Mouse (Mus musculus): ENCODE measurements around the gene Nup88. TPM values are rescaled to one million over a fixed set of nuclear protein-coding genes. Genes with fewer than 3 reads are reported as not detected.
A peak's percentile ranks its signal among the peaks of the same experiment; 100 is the strongest.

The Nup88 gene
- polyA plus RNA-seq, 1 experiment from 2014 or later, result 85.8 TPM

GRCm38 (mm10) chr11:70982030-70982429 lies 12.3 kb upstream of the Nup88 start:
- DNase-seq (ENCODE audit: low spot score) (peak; percentile 0), ATAC-seq (replicated peaks; ENCODE audit: low FRiP score, low read depth) (no peak)
- Histone ChIP-seq H3K4me3 (replicated peaks; ENCODE audit: low read depth, low read length) (peak overlapping the region; percentile 98), H3K9ac (ENCODE audit: low read depth, low read length) (peak overlapping the region; percentile 86), H3K9me3 (replicated peaks; ENCODE audit: low read length) (no peaks in the 10 kb centered on the region), H3K36me3 (ENCODE audit: insufficient read depth, low read length) (peaks cover 34% of the 10 kb centered on the region), H3K4me1 (replicated peaks; ENCODE audit: insufficient read depth, low read length) (0 out of 2 replicates have a peak, but pooled peaks cover 7% of the 10 kb centered on the region), H3K4me2 (ENCODE audit: low read length) (peak overlapping the region; percentile 58), H3K27me3 (ENCODE audit: insufficient read depth, low read length) (no peaks in the 10 kb centered on the region), H3K27ac (0 out of 2 replicates have a peak overlapping the region, but pooled peaks have one; percentile 43)
- 4% methylated on average over 12 of the region's 12 CpGs for WGBS
- TF ChIP-seq CTCF (IDR thresholded peaks at IDR 0.05; ENCODE audit: low read depth), result no peak

- H3K36me3 ChIP-seq (ENCODE audit: insufficient read depth, low read length), result peaks cover 40% of the 10 kb centered on the region
- H3K9ac ChIP-seq (ENCODE audit: low read depth, low read length), result 0 out of 2 replicates have a peak overlapping the region, but pooled peaks have one; percentile 5
- no peak for DNase-seq (ENCODE audit: low spot score)
These were observed 11.2 kb upstream of the Nup88 start for GRCm38 (mm10) chr11:70980751-70981510.

GRCm38 (mm10) chr11:70980232-70980631 lies 10.5 kb upstream of the Nup88 start:
- no peaks in the 10 kb centered on the region for H3K27me3 ChIP-seq (ENCODE audit: insufficient read depth, low read length)
- ATAC-seq (replicated peaks; ENCODE audit: low FRiP score, low read depth) (no peak), DNase-seq (ENCODE audit: low spot score) (no peak)
- H3K4me1 ChIP-seq (replicated peaks; ENCODE audit: insufficient read depth, low read length), result 0 out of 2 replicates have a peak, but pooled peaks cover 7% of the 10 kb centered on the region
- no peak overlapping the region for H3K27ac ChIP-seq
- no peak for TF ChIP-seq CTCF (IDR thresholded peaks at IDR 0.05; ENCODE audit: low read depth)
- no peak overlapping the region for H3K9ac ChIP-seq (ENCODE audit: low read depth, low read length)
- H3K9me3 ChIP-seq (replicated peaks; ENCODE audit: low read length), result no peaks in the 10 kb centered on the region
- 93% methylated on average over 6 of the region's 6 CpGs for WGBS
- no peak overlapping the region for H3K4me2 ChIP-seq (ENCODE audit: low read length)
- peaks cover 36% of the 10 kb centered on the region for H3K36me3 ChIP-seq (ENCODE audit: insufficient read depth, low read length)
- no peak overlapping the region for H3K4me3 ChIP-seq (replicated peaks; ENCODE audit: low read depth, low read length)

More at GRCm38 (mm10) chr11:70980751-70981510, 11.2 kb upstream of the Nup88 start:
- 0 out of 2 replicates have a peak, but pooled peaks cover 7% of the 10 kb centered on the region for H3K4me1 ChIP-seq (replicated peaks; ENCODE audit: insufficient read depth, low read length)
- H3K27me3 ChIP-seq (ENCODE audit: insufficient read depth, low read length), result no peaks in the 10 kb centered on the region
- 89% methylated on average over 14 of the region's 14 CpGs for WGBS
- no peaks in the 10 kb centered on the region for H3K9me3 ChIP-seq (replicated peaks; ENCODE audit: low read length)
- H3K4me3 ChIP-seq (replicated peaks; ENCODE audit: low read depth, low read length), result no peak overlapping the region
- no peak overlapping the region for H3K27ac ChIP-seq
- H3K4me2 ChIP-seq (ENCODE audit: low read length), result peak overlapping the region; percentile 58
- no peak for TF ChIP-seq CTCF (IDR thresholded peaks at IDR 0.05; ENCODE audit: low read depth)
- ATAC-seq (replicated peaks; ENCODE audit: low FRiP score, low read depth), result no peak

GRCm38 (mm10) chr11:70977293-70977692 lies 7.5 kb upstream of the Nup88 start:
- 84% methylated on average over 6 of the region's 6 CpGs for WGBS

GRCm38 (mm10) chr11:70975193-70975592 lies 5.4 kb upstream of the Nup88 start:
- no peak overlapping the region for H3K9ac ChIP-seq (ENCODE audit: low read depth, low read length)
- peaks cover 50% of the 10 kb centered on the region for H3K36me3 ChIP-seq (ENCODE audit: insufficient read depth, low read length)
- WGBS, result 87% methylated on average over 2 of the region's 2 CpGs
- no peaks in the 10 kb centered on the region for H3K27me3 ChIP-seq (ENCODE audit: insufficient read depth, low read length)
- no peak overlapping the region for H3K4me2 ChIP-seq (ENCODE audit: low read length)
- H3K4me3 ChIP-seq (replicated peaks; ENCODE audit: low read depth, low read length), result no peak overlapping the region
- no peak for TF ChIP-seq CTCF (IDR thresholded peaks at IDR 0.05; ENCODE audit: low read depth)
- no peaks in the 10 kb centered on the region for H3K9me3 ChIP-seq (replicated peaks; ENCODE audit: low read length)
- DNase-seq (ENCODE audit: low spot score) (no peak), ATAC-seq (replicated peaks; ENCODE audit: low FRiP score, low read depth) (no peak)
- 0 out of 2 replicates have a peak, but pooled peaks cover 6% of the 10 kb centered on the region for H3K4me1 ChIP-seq (replicated peaks; ENCODE audit: insufficient read depth, low read length)
- H3K27ac ChIP-seq, result no peak overlapping the region

More at GRCm38 (mm10) chr11:70977293-70977692, 7.5 kb upstream of the Nup88 start:
- TF ChIP-seq CTCF (IDR thresholded peaks at IDR 0.05; ENCODE audit: low read depth), result no peak
- Histone ChIP-seq H3K4me1 (replicated peaks; ENCODE audit: insufficient read depth, low read length) (0 out of 2 replicates have a peak, but pooled peaks cover 7% of the 10 kb centered on the region), H3K36me3 (ENCODE audit: insufficient read depth, low read length) (peaks cover 50% of the 10 kb centered on the region), H3K9ac (ENCODE audit: low read depth, low read length) (no peak overlapping the region), H3K4me3 (replicated peaks; ENCODE audit: low read depth, low read length) (no peak overlapping the region), H3K4me2 (ENCODE audit: low read length) (no peak overlapping the region), H3K27me3 (ENCODE audit: insufficient read depth, low read length) (no peaks in the 10 kb centered on the region), H3K27ac (no peak overlapping the region), H3K9me3 (replicated peaks; ENCODE audit: low read length) (no peaks in the 10 kb centered on the region)
- DNase-seq (ENCODE audit: low spot score), result no peak
- no peak for ATAC-seq (replicated peaks; ENCODE audit: low FRiP score, low read depth)

GRCm38 (mm10) chr11:70973947-70974346 lies 4.2 kb upstream of the Nup88 start:
- 68% methylated on average over 4 of the region's 4 CpGs for WGBS
- DNase-seq (ENCODE audit: low spot score) (peak; percentile 40), ATAC-seq (replicated peaks; ENCODE audit: low FRiP score, low read depth) (no peak)
- no peaks in the 10 kb centered on the region for H3K9me3 ChIP-seq (replicated peaks; ENCODE audit: low read length)
- H3K27ac ChIP-seq, result no peak overlapping the region
- H3K36me3 ChIP-seq (ENCODE audit: insufficient read depth, low read length), result peaks cover 43% of the 10 kb centered on the region
- no peak overlapping the region for H3K4me3 ChIP-seq (replicated peaks; ENCODE audit: low read depth, low read length)
- TF ChIP-seq CTCF (IDR thresholded peaks at IDR 0.05; ENCODE audit: low read depth), result peak; percentile 58; the same call in 1 of the 2 replicates
- H3K9ac ChIP-seq (ENCODE audit: low read depth, low read length), result no peak overlapping the region
- no peak overlapping the region for H3K4me2 ChIP-seq (ENCODE audit: low read length)
- no peaks in the 10 kb centered on the region for H3K27me3 ChIP-seq (ENCODE audit: insufficient read depth, low read length)
- 0 out of 2 replicates have a peak, but pooled peaks cover 6% of the 10 kb centered on the region for H3K4me1 ChIP-seq (replicated peaks; ENCODE audit: insufficient read depth, low read length)

Data from kidney, postnatal 0 days (tissue).